Mouse (Mus musculus) lung, postnatal 4 days (tissue): ENCODE measurements around the gene Phxr2.

Source experiments
- DNase-seq, 2 experiments: peaks; one replicate each; pipeline ENCODE4 v3.0.0; 2021

Gene Phxr2

DNA sequence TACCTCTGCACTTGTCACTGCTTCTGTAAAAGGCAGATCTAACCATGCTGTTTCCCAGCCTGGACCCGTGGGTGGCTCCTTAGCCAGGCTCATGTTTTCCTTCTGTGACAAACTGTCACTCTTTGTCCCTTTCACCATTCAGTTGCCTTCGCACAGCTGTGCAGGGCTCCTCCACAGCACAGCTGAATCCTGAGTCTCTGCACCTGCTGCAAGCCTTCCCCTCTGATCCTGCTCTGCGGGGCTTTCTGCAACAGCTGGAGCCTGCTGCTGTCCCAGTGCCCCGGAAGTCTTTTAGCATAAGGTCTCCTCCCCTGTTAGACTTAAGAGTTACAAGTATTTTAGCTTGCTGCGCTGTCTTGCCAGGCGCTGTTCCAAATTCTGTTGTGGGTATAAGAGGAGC, 6.1 kb upstream of the Phxr2 start:
- peak; percentile 40 to 82 for DNase-seq

DNA sequence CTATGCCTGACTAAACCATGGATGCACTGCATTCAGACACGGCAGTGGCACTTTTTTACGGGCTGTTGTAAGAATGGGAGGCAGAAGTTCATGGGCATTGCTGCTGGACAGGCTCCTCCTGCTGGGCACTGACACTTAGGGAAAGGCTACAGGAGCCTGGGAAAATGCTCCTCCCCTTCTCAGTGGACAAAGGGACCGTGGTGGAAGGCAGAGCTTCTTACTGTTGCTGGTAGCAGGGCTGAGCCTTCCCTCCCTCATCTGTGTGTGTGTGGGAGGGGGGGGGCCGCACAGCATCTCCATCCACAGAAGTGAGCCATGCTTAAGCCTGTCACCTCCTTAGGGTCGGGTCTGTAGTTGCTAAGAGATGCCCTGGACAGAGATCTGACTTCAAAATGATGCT, 5.2 kb upstream of the Phxr2 start:
- no peak for DNase-seq

DNA sequence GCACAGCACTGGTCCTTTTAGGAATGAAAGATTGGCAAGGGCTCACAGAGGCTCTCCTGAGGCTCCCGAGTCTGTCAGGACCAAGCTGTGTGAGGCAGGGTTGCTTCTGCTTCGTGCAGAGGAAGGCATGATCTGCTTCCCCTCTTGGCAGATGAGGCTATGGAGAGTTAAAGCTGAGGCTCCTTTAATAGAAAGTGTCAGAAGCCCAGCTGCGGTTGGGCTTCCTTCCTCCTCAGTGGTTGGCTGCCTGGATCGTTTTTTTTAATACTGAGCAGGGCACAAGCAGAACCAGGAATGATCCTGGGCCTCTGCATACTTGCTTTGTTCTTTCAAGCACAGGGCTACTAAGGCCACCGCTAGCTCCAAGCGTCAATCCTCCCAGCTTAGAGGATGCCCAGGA, 4.5 kb upstream of the Phxr2 start:
- DNase-seq = peak; percentile 37 to 39

DNA sequence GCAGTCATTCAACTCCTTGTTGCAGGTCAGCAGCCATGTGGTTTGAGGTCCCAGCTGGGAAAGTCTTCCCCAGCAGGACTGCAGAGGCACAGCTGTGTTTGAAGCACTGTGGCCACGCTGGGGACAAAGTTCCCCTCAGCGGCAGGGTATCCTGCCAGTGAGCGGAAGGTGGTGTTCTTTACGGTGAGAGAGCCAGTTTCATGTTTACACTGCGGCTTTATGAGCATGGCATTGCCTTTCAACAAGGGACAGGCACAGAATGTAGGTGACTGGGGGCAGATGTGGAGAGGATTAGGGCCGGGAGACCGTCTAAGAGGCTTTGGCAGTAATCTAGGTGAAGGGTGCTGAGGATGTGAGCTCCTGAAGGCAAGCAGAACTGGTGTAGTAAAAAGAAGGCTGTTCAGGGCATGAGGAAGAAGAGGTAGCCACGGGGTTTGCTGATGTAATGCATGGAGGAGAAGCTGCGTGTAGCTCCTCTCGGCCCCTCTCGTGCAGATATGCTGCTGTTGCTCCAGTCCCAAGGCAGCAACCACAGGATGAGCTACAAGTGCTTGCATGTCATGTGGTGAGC, 1.7 kb upstream of the Phxr2 start:
- DNase-seq = peak; percentile 19 to 28

DNA sequence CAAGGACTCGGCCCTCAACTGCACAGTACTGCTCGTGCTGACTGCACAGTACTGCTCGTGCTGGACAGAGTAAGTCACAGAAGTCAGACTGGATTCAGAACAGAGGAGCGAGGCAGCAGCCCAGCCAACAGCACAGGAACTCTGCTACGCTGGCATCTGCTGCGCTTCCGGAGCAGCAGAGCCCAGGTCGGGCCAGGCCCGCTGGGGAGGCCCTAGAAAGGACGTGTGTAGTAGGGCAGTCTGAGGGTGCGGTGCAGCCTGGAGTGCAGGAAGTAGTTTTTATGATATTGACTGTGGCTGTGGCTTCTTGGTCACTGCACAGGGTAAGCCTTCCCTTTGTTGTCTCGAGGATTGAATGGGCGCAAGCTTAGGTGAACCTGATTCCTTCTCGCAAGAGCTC, 829 bp upstream of the Phxr2 start:
- peak; percentile 40 to 63 for DNase-seq

DNA sequence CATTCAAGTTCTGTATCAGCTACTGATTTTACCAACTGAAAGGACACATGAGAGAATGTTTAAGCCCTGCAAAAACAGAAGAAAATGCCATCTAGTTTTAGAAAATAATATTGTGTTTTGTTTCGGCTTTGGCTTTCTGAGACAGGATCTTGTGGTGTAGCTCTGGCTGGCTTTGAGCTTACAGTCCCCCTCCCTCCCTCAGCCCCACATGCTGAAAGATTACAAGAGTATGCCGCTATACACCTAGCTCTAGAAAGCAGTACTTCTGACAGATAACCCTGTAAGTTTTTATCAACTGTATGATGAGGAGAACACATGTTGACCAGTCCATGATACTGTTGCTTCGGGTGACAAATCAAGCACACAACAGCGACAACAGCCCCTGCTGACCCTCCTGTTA, 6.7 kb downstream of the Phxr2 start:
- no peak for DNase-seq

DNA sequence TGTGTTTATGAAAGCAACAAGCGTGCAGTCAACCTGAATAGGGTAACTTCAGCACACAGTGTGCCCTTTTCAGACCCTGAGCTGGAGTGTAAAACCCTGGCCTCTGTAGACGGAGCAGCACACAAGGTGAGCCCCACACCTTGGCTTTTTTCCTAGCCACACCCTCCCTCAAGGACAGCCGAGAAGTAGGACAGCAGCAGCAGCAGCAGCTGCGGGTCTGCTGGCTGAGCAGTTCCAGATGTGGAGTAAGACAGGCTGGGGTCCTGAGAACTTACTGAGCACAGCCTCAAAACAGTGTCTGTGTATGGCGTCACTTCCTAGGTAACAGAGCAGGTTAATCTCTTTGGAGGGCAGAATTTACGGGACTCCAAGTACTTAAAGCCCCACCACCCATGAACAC, 7.4 kb downstream of the Phxr2 start:
- no peak for DNase-seq

DNA sequence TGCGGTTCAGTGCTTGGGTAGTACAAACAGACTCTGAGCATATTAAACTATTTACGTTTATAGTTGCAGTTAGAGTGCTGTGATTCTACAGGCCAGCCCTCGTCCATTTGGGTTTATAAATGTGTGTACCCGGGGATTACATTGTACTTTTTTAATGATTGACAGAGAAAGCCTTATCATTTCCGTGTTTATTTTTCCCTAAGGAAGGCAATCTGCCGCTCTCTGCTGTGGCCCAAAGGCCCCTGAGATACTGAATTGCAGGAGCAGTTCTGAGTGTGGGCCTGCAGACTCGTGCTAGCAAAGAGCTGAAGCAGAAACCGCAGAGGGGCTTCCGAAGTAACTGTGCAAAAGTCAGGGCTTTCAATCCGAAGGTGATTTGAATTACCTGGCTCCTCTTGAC, 8.2 kb downstream of the Phxr2 start:
- DNase-seq = peak in 1 of 2 experiments; percentile 3

DNA sequence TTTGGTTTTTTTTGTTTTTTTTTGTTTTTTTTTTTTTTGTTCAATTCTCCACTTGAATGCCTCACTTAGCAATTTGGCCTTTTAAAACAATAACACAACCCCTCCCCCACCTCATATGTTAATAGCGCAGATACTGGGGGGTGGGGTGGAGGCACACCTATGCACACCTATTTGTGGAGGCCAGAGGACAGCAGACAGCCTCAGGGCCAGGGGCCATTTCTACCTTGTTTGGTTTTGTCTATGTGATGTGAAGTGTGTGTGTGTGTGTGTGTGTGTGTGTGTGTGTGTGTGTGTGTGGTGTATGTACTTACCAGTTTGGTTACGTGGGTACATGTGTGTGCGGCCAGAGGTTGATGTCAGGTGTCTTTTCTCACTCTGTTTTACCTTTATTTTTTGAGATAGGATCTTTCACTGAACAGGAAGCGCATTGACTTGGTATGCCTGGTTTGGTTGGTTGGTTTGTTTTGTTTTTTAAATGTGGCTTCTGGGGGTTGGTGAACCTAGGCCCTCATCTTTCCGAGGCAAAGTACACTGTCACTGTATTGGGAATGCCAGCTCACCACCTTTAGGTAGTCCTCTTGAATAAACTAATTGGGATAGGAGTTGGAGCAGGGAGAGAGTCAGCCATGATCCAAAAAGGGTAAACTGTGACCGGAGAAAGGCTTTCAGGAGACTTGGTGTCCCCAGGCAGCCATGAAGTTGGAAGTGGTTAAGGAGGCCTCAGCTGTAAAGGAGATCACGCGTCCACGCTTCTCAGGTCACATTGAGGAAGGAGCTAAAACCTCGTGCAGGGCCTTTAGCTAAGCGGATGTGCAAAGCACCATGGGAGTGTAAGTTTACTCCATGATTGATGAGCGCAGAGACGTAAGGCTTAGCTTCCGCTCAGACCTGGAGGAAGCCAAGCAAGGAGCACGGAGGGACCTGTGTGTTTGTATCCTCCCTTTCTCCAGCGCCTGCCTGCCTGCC, 9.2 kb downstream of the Phxr2 start:
- DNase-seq = no peak

DNA sequence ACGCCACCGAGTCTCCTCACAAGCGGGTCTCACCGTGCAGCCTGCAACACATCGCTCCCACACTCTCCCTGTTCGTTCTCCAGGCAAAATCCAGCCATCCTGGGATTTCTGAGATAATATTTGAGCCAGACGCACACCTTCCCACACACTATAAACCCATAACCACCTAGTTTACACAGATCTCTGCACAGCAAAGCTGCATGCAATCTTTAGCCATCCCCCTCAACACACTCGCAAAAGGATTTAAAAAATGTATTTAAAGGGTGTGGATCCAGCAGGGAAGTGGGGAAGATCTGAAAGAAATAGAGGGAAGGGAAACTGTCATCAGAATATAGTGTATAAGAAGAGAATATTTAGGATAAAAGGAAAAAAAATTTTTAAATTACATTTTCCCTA, 9.9 kb downstream of the Phxr2 start:
- DNase-seq = no peak

DNA sequence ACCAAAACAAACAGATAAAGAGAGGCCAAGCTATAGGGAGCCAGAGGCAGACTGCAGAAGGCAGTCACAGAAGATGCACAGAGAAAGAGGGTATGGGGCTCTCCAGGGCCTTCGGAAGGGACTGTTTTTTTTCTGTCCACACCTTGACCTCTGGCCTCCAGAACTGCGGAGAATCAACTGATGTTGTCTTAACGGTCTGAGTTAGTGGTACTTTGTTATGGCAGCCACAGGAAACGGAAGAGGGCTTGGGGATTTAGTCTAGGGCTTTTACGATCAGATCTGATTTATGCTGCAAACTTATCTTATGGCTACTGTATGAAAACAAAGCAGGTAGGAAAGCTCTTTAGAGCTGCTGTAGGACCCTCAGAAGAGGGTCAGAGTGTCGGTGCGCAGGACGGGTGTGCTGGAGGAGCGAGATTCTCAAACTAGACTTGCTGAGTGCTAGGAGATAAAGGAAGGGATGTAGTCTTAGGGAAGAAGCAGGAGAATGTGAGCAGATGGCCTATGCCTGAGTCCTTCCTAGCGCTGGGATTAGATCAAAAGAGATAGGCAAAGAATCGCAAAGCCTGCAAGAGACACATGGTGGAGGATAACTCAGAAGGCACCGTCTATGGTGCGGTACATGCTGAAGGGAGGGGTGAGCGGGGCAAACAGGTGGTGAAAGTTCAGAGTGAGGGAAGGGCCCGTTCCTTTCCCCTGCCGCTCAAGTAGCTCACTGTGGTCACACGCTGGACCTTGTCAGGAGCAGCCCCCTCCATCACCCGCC, 10.5 kb downstream of the Phxr2 start:
- no peak for DNase-seq

DNA sequence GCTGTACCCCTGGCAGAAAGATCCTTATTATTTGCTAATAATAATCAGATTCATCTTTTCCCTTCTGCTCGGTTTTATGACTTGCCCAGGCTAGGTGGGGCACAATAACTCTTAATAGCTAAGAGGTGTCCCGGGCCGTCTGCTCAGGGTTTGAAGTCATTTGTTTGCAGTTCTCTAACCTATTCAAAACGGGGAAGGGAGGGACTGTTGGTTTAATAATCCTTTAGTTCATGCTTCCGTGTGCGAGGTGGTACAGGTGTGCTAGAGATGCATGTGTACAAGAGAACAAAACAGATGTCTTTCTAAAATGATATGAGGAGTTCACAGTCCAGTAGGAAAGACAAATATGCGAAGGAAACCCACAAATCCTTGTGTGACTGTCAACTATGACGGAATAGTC, 11.8 kb downstream of the Phxr2 start:
- DNase-seq = no peak

DNA sequence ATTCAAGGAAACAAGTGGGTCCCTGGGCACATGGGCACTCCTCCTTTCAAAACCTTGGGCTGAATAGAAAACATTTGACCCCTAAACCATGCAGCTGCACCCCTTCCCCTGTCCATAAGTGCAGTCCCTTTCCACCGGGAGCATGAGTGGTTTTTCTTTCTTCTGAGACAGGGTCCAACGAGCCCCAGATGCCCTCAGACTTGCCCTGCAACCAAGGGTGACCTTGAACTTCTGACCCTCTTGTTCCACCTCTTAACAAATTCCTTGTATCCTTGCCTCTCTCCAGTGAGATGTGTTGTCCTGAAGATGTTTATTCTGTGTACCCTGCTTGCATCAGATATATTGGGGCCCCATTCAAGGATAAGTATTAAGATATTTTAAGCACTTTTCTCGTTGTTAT, 12.6 kb downstream of the Phxr2 start:
- no peak for DNase-seq

DNA sequence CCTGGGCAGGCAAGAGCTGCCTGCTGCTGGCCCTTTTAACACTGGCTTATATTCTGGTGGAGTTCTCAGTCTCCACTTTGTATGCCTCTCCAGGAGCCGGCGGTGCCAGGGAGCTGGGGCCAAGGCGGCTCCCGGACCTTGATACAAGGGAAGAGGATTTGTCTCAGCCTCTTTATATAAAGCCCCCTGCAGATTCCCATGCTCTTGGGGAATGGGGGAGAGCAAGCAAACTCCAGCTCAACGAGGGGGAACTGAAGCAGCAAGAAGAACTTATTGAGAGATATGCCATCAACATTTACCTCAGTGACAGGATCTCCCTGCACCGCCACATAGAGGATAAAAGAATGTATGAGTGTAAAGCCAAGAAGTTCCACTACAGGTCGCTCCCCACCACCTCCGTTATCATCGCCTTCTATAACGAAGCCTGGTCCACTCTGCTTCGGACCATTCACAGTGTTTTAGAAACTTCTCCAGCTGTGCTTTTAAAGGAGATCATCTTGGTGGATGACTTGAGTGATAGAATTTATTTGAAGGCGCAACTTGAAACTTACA, 17.6 kb downstream of the Phxr2 start:
- DNase-seq = no peak

DNA sequence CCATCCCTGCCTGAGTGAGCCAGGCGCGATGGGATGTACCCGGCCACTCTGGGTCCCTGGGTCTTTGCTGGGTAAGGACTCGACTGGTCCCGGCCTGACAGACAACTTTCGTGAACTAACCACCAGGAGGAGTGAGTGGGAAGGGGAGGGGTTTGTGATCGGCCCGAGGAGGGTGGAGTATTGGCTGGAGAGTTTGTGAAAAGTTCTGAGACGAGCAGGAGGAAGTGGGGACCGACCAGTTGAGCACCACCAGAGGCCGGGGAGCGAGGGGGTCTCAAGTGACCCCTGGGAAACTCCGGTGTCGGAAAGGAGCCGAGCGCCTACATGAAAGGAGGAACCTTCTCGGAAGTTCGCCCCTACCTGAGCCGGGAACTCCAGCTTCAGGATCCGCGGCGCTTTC, 18.2 kb downstream of the Phxr2 start, which contains the start of gene Galnt4:
Gene Galnt4 (plus strand): TSS at position 196 of the 400 bp plus-strand sequence.
- DNase-seq = peak; percentile 88 to 91

DNA sequence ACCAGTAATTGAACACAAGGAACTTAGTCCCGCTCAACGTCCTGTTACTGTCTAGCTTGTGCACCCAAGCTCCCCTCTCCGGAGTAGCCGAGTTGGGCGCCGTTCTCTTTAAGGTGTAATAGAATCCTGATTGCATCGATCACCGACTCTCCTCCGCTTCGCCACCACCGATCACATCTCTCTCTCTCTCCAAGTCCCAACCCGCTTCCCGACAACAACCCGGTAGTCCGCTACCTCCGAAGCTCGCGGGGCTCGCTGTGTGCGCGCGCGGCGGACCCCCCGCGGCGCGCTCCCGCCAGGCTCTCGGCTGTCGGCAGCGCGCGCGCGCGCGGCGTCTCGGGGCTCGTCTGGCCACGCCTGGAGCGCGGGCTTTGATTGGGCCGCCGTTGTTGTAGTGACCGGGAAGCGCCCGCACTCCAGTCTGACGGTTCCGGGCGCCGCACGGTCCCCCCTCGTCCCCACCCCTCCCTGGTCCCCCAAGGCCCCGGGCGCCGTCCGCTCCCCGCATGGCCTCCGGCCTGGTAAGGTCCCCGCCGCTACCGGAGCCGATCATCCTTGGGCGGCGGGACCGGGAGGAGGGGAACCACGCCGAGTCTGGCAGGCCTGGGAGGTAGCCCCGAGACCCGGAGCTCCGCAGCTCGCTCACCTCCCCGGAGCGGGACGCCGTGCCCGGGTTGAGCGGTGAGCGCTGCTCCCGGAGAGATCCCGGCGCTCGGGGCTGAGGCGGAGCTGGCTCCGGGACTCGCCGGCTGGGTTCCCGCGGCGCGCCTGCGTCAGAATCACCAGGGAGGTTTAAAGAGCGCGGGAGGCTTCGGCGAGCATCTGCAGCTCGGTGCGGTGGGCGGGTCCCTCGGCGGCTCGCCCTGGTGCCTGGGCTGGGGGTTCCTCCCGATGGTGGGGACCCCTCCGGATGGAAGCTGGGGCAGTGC, 19.2 kb downstream of the Phxr2 start, which contains the start of gene Poc1b:
Gene Poc1b (plus strand): TSS at position 334 of the 929 bp plus-strand sequence.
- DNase-seq = peak; percentile 89 to 92

DNA sequence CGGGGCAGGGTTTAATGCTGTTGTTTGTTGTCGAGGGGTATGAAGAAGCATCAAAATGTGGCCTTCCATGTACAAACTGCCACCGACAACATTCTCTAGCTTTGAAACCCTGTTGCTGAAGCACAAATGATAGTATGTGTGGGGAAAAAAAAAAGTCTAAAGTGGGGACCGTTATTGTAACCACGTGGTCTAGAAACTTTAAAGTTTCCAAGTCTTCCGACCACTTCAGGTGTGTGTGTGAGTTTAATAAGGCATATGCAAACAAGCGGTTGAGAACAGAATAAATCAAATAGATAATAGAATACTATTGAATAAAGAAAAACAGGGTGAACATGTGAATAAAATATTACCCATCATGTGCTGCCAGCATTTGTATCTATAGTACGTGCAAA, 19.8 kb downstream of the Phxr2 start:
- no peak for DNase-seq

DNA sequence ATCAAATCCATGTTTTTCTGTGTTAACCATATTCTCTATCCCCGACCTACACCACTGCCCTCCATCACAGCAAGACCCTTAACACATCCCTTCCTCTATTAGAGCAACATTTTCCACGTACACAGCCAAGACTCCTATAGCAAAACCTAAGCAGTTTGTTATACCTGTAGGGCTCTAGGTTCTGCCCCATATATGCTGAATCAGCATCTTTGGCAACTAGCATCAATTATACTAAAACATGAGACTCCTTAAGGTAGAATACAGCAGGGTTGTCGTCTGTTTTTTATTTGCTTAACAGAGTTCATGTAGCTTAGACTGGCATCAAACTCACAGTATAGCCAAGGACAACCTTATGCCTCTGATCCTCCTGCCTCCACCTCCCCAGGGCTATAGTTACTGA, 20.6 kb downstream of the Phxr2 start:
- no peak for DNase-seq

DNA sequence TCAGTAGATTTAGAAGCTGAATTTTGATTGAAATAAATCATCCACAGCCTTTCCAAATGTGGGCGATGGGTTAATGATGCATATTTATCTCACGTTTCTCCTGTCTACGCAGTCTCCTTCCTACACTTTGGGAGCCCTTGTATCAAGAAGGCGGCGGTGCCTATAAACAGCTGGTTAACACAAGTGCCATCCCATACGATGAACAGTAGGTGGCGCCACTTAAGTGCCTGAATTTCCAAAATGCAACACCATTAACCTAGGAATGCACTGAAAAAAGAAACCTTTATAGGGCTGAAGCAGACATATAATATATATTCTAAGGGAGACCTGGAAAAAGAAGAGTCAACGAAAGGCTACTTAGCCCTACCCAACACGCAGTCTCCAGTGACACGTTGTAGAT, 28.8 kb downstream of the Phxr2 start:
- DNase-seq = peak in 1 of 2 experiments; percentile 68

DNA sequence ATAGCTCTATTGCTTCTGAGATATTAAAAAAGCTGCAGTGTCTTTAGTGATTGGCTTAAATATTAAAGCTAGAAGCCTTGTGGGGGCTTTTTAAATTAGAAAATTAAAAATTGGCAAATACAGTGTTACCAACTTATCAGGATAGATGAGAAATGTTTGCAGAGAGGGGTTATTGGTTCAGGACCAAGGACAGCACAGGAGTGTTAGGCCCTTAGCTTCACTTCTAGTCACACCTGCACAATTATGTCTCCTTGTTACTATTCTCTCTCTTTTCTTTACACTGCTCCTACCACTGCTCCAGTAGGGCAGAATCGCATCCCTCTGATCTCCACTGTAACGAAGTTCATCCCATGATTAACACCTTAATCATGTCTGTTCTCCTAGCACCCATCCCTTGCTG, 31.0 kb downstream of the Phxr2 start:
- no peak for DNase-seq

DNA sequence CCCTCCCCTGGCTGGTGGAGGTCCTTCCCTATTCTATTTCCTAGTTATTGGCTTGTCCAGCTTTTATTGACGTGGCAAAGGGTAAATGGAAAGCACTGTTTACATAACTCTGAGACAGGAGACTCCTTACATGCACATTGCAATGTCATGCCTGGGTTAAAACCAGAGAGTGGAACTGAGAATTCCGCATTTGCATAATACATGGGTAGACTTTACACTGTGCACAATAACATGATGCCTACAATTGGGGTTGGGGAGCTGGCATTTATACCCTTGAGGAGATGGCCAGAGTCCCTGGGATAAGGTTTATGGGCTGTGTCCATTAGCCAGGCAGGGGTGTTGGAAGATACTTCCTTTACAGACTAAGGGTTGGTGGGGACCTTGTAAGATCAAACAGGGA, 32.8 kb downstream of the Phxr2 start:
- DNase-seq = no peak

DNA sequence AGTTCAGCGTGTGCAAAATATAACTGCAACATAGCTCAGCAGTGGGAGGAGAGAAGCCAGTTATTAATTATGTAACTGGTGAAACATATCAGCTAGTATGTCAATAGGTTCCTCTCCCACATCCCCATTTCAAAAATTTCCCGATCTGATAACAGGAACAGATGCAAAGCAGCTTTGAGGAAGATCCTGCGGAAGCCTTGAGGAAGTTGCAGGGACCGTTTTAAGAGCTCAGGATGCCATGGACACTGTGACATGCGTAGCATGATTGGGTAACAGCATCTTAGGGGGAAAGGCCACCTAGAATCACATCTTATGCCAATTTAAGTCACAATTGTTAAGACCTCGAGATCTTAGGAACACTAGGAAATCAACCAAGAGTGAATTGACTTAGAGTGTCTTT, 36.2 kb downstream of the Phxr2 start:
- no peak for DNase-seq
